Mouse (Mus musculus) neutrophil, adult 5-6 weeks (primary cell): Measurements from ENCODE around the gene Ptpre. TPM values are rescaled to one million over a fixed set of nuclear protein-coding genes. Genes with fewer than 3 reads are reported as not detected.
"Not testable (repeated sequence)": the region's sequence is repeated elsewhere in the genome, so short reads cannot be mapped to it uniquely, and the experiment has no call there.

ENCODE experiments used
- ATAC-seq: fragments of 151-379, 151-347 bp; 2 replicates; pipeline ENCODE4 v1.8.0; 2017; ENCODE audit warnings: mild to moderate bottlenecking, moderate TSS enrichment; ENCODE audit not compliant: insufficient number of reproducible peaks, poor library complexity, low FRiP score, severe bottlenecking; ENCODE audit errors: extremely low read depth
- total RNA-seq: library from RNA; stranded (forward); fragments of 200-1000 nt; gene quantifications from 2 replicates; pipeline ENCODE4 v1.2.3, GENCODE M21; 2017

Gene Ptpre
- total RNA-seq = 112 and 113 TPM in 2 replicates

DNA sequence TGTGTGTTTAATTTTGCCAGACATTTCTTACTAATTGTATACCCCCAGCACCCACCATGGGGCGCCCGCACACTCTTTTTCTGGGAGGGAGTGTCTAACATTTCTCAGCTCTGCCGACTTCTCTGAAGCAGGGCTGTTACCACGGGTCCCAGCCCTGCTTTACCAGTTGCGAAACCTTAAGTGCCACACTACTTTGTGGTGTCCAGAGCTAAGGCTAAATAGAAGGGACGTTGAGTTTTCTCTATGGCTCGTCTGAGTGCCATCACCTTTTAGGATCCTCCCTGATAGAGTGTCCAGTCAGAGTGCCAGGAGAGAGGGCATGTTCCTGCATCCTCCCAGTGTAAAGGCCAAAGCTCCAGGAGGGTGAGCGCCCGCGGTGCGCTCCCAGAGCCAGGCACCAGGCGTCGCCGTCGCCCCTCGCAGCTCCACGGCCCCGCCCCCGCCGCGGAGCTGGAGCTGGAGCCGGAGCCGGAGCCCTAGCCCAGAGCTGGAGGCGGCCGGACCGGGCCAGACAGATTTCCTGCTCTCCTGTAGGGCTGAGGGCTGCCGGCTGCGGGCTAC lies at the start of gene Ptpre:
Gene Ptpre (plus strand): TSS at position 141 of the 561 bp plus-strand sequence.
- ATAC-seq = peak; percentile 68

DNA sequence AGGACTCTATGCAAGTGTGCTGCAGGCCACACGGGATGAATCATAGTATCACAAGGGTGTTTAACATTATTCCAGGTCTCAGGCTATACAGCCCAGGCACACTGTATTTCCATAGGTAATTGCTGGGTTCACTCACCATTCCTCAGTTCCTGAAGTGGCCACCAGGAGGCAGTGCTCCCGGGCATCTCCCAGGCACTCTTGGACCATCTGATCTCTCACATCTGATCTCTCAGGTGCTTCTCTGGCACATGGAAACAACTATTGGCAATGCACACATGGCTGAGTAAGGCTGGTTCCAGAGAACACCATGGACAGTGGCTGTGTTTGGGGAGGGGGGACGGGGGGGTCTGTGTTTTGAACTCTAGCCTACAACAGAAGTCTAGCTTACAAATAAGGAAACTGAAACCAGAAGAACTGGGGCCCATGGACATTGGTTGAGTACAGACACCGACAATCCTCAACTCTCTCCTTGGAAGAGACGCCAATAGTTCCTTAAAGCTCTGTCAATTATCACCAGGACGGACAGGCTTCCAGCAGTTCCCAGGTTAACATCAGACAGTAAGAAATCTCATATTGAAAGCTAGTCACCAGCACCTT lies 49.0 kb upstream of the Ptpre start:
- no peak for ATAC-seq

DNA sequence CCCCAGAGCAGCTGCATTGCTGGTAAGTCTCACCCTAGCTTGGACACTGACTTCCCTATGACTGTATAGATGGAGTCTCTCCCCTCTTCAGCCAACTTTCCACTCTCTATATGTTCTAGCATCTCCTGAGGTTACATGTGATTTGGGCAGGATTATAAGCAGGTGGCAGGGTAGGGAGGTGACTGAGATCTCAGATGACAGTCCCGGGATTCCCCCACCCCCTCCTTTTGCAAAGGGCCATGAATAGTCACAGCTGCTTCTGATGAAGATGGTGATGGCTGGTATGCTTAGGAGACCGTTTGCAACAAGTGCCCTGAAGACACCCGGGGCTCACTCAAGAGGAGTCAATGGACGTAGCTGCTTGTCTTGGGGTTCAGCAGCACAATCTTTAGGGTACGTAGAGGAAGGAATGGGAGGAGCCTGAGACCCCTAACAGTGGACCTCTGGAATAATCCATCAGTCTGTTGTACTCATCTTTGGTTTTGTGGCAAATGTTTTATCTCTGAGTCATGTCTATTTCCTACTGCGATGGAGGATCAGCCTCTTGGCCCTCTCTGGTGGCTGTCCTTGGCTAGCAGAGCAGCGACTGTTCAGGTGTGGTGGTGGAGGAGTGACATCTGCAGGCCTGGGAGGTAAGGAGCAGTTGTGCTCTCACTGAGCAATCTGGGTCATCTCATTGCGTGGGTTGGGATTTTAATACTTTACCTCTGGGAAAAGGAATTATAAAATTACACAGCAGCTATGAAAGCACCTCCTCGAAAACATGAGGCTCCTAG lies 47.4 kb upstream of the Ptpre start:
- no peak for ATAC-seq

DNA sequence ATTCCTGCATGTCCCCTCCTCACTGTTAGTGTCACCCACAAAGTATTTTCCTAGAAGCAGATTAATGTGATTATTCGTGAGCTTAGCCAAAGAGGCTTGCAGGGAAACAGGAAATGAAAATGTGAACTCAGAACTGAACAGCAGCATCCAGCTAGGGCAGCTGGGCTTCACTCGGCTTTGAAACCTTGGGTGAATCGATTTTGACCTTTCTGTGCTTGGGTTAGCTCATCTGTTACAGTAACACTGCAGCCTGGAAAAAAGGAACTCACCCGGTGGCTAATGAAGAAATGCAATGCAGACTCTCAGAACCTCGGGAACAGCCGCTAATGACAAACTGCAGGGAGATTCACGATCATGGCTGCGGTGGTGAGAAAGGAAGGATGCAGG lies 46.8 kb upstream of the Ptpre start:
- ATAC-seq = no peak

DNA sequence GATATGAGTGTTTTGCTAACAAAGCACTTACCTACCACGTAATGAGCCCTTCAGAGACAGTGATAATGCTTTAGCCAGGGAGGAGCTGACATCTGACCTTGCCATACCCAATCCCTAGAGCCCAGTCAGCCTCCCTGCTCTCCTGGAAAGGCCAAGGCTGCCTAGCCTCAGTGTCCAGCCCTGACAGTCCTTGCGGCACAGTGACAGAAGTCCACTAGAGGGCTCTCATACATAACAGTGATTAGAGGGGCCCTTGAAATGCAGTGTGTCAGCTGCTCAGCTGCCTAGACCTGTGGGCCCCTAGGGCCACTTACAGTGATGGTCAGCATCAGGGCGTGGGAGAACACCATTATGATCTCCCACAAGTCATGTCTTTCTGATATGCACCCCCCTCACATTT lies 42.0 kb upstream of the Ptpre start:
- 0 out of 2 replicates have a peak, but pooled peaks have one; percentile 23 for ATAC-seq

DNA sequence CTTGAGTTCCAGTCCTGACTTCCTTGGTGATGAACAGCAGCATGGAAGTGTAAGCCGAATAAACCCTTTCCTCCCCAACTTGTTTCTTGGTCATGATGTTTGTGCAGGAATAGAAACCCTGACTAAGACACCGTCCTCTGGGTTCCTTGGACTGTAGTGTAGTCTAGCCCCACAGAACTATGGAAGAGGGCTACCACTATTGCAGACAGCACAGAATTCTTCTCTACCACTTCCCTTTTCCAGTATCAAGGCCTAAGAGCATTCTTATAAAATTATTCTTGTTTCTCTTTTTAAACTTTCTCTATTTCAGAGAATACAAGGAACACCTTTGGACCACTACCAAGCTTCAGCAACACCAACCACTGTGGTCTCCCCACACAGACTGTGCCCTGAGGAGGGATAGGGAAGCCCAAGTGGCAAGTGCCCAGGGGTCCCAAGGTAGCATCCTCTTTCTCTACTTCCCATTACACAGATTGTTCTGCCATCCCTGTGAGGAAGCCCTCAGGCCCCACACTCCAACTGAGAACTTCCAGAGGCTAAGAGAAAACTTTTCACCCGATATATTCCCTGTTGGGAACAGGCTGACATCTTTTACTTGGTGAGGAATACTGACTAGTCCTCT lies 38.6 kb upstream of the Ptpre start:
- ATAC-seq = no peak

DNA sequence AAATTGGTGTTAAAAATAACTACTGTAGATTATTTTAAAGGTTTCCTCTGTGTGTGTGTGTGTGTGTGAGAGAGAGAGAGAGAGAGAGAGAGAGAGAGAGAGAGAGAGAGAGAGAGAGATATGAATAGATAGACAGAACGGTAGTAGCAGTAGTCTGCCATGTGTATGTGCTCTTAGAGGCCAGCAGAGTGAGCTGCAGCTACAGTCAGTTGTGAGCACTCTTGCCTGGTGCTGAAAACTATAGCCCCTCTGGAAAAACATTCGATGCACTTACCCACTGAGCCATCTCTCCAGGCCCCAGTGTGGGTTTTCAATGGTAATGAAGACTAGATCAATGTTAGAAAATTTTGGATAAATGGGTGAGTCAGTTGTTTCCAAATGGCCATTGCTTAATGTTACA lies 37.9 kb upstream of the Ptpre start:
- no peak for ATAC-seq

DNA sequence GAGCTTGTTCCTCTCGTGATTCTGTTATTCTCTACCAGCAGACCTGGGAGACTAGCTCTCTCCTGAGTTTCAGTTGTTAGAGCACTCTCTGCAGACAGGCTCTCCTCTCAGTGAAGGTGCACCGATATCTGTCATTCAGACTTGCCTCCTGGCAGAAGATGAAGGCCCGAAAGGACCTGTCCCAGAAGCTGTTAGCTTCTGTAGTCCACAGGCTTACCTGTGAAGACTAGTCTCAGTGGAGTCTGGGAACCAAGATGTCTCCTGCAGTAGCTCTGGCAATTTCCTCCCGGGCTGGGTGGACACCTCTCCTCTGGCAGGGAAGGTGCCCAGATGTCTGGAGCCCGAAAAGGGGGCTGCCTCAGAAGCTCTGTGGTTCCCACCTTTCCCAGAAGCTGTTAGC lies 30.8 kb upstream of the Ptpre start:
- not testable (repeated sequence) for ATAC-seq

DNA sequence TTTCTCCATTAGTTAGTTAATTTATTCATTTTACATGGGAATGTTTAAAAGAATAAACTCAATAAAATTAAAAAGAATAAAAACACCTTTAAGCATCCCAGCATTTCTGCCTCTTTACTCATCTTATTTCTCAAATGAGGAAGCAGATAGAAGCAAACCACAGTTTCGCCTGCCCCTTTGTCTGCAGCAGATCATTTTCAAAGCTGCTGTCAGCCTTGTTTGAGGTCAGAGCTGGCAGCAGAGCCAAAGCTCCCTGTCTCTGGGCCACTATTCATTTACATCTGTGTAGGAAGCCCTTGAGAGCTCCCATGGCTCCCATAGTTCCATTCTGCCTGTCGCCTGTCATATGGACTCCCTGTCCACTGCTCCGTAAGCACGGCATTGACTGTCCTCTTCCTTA lies 28.7 kb upstream of the Ptpre start:
- ATAC-seq = no peak

DNA sequence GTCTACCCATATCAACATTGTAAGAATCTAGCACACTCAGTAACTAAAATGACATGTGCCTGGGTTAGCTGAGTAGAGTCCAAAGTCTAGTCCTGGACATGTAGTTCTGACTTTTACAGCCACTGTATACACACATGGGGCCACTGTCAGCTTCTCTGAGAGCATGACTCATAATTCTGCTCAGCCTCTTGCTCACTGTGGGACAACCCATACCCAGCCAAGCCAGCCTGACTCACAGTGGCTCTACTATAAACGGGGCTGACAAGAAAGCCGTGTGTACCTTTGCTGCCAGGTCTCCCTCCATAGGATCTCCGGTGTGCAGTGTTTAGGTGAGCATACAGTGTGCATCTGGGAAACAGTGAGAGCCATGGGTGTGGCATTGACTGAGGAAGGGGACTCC lies 28.0 kb upstream of the Ptpre start:
- no peak for ATAC-seq

DNA sequence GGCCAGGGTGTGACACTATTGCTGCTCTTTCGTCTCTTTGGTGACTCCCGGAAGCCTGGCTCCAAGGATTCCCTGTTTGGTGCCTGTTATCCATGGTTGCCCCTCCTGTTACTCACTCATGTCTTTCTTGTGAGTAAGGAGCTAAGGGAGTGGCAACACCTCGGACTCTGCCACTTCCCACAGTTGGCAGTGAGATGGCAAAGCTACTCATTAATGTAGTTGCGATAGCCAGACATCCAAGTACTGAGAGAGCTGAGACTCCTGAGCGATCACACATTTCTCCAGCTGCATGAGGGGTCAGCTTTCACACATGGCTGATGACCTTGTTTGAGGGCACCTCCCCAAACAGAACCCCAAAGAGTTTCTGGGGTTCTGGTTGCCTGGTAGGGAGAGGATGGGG lies 26.9 kb upstream of the Ptpre start:
- no peak for ATAC-seq

DNA sequence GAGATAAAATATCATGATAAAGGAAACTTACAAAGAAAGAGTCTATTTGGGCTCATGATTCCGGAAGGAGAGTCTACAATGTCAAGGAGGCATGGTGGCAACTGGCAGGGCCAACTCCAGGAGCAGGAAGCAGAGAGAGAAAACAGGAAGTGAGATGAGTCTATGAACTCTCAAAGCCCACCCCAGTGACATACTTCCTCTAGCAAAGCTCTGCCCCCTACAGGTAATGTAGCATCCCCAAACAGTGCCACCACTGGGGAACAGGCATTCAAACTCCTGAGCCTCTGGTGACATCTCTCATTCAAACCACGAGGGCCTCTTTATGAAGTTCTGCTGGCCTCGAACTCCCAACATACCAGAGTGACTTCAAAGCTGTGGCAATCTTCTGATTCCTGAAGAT lies 25.6 kb upstream of the Ptpre start:
- ATAC-seq = no peak

DNA sequence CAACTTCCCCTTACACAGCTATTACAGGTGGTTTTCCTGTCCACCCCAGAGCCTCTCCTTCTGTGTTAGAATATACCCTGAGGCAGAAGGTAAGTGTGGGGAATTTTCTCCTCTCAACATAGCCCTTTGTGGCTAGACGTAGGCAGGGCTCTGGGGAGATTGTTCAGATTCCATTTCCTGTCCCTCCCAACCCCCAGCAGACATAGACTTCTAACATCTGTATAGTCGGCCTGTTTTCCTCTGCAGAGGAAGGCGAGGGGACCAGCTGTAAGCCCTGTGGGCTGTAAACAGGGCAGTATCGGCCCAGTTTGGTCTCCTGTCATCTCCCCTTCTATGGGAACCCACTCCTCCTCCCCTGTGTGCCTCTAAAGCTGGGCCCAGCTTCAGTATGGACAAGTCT lies 20.1 kb upstream of the Ptpre start:
- no peak for ATAC-seq

DNA sequence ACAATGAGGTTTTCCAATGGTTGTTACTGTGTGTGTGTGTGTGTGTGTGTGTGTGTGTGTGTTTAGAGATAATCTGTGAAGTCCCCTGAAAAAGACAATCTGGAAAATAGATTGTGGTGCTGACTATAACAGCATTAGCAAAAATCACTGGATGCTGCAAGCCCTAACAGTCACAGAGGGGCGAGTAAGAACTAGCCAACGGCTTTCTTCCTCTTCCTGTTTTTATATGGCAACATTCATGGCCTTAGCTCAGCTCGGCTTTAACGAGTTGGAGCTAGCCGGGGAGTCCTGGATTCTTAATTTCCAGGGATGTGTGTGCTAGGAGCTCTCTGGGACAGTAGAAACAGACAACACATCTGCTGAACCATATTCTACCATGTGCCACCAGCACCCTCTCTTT lies 17.0 kb upstream of the Ptpre start:
- ATAC-seq = no peak

DNA sequence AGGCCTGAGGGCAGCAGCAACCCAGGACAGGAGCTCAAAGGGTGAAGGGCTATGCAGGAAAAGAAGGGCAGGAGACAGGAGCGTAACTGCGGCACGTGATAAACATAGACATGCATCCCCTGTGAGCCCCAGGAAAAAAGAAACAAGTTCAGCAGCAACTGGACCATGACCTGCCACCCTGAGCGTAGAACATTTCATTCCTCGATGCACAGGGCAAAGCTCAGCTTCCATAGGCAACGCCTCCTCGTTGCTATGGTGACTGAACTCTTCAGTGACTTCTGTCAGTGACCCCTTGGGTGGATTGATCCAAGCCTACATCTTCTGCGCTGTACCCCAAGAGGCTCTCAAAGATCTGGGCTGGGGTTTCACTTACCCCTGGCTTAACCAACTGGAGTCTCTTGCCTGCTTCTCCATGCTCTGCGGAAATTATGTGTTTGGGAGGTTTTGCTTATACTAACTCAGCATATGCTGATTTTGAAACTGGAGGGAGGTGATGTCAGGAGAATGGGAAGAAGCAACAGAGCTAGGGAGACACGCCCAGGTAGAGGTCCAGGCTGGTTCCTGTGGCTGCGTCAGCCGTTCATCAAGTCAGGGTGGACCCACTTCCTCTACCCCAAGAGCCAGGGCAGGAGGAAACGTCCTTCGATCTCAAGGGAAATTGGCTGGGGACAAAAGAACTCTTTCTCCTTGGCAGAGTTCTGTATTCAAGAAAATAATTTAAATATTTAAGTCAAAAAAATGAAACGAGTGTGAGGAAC lies 15.3 kb upstream of the Ptpre start:
- ATAC-seq = no peak

DNA sequence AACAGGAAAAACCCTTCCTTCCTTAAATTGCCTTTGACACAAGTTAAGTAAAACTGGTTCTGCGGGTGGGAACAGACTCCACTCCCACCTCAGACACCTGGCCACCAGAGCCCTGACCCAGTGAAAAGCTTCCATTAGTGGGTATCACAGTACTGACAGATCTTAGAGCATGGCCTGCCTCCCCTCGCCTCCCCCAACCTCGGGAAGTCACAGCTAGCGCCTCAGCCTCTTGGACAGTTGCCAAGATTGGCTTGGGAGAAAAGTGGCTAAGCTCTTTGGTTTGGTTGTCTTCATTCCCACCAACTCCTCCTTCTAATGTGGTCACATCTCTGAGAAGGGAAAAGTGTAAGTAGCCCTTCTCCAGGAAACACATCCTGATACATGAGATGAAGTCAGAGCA lies 13.3 kb upstream of the Ptpre start:
- ATAC-seq = no peak

DNA sequence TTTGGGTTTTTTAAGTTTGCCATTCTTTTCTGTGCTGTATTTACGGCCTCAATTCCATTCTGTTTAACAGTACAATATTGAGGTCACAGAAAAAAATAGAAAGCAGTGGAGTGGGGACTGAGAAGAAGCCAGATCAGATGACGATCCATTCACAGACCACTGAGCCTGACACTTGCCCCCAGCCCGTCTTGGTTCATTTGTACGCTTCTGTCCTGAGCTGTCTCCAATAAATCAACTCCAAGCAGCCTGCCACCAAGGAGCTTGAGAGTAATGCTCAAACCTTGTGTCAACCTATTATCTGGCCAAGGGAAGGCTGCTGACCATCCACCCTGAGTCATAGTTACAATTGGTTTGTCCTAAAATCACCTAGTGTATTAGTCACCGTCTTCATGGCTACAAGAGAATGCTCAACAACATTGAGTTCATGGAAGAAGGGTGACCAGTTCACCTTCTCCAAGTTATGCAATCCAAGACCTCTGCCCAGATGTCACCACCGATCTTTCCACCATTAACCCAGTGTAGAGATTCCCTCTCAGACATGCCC lies 12.8 kb upstream of the Ptpre start:
- no peak for ATAC-seq

DNA sequence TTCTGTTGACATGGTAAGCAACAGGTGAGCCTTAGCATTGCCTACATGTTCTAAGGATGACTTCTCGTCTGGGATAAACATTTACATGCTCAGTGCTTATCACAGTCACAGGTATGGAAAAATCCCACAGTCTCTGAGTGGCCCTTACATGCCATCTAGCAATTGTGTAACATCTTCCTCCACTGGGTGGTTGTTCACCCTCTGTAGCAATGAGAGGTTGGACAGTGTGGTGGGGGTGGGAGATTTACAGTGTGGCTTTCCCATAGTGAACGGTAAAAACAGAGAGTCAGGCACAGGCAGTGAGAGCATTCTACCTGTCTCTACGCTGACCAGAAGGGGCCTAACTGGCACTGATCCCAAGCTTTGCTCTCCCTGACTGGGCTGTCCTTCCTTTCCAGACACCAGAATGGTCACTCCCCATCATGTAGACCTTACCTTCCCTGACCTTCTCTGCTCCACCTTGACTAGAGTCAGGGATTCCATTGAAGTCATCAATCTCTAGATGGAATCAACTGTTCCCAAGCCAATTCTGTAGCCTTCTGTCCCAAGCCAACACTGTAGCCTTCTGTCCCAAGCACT lies 10.6 kb upstream of the Ptpre start:
- no peak for ATAC-seq

DNA sequence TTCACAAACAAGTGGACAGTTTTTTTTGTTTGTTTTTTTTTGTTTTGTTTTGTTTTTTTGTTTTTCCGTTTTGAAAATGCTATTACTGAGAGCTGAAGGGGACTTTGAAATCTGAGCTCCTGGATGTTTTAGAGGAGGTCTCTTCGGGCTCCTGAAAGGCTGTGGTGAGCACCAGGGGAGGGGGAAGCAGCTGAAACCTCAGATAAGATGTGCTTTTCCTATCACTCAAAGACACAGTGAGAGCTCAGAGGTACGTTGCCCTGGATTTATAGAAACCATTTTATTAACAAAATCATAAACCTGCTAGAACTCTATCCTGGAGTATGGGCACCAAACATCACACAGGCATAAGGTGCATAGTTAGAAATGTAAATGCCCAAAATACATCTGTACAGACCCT lies 10.1 kb upstream of the Ptpre start:
- no peak for ATAC-seq
